Mouse (Mus musculus): Measurements from ENCODE around the gene Slc25a45. TPM values are rescaled to one million over a fixed set of nuclear protein-coding genes. Genes with fewer than 3 reads are reported as not detected.
"Not testable (repeated sequence)": the region's sequence is repeated elsewhere in the genome, so short reads cannot be mapped to it uniquely, and the experiment has no call there.

The Slc25a45 gene
- polyA plus RNA-seq, 1 experiment from 2014 or later: 44.6 TPM

DNA sequence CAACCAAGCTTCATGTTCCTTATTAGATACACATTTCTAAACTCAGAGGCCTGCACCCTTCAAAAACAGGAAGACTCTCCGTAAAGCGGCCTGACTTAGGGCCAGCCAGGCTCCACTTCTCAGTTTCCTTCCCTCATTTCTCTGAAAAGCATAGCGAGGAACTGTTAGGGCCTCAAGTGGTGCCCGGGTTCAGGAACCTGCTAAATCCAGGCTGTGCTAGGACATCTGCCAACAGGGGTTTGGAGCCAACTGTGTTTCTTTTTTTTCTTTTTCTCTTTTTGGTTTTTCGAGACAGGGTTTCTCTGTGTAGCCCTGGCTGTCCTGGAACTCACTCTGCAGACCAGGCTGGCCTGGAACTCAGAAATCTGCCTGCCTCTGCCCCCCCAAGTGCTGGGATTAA is 4.5 kb downstream of the Slc25a45 start:
- WGBS (ENCODE audit: missing documents): 3% methylated on average over 5 of the region's 5 CpGs
- peaks cover 52% of the 10 kb centered on the region for H3K36me3 ChIP-seq (ENCODE audit: inconsistent target)
- peak overlapping the region; percentile 72 for H3K27ac ChIP-seq
- H3K79me2 ChIP-seq (ENCODE audit: inconsistent target): peaks cover 53% of the 10 kb centered on the region
- H3K4me3 ChIP-seq (ENCODE audit: inconsistent target): not testable (repeated sequence)

GRCm38 (mm10) chr19:5883935-5884334 is 6.3 kb downstream of the Slc25a45 start:
- H3K79me2 ChIP-seq (ENCODE audit: inconsistent target): peaks cover 43% of the 10 kb centered on the region
- no peak overlapping the region for H3K27ac ChIP-seq
- H3K36me3 ChIP-seq (ENCODE audit: inconsistent target): peaks cover 52% of the 10 kb centered on the region
- H3K4me3 ChIP-seq (ENCODE audit: inconsistent target): no peak overlapping the region
- 89% methylated on average over 1 of the region's 1 CpGs for WGBS (ENCODE audit: missing documents)

- no peak overlapping the region for H3K4me3 ChIP-seq (ENCODE audit: inconsistent target)
- H3K79me2 ChIP-seq (ENCODE audit: inconsistent target): peaks cover 24% of the 10 kb centered on the region
- H3K27ac ChIP-seq: no peak overlapping the region
- H3K36me3 ChIP-seq (ENCODE audit: inconsistent target): peaks cover 39% of the 10 kb centered on the region
- 78% methylated on average over 4 of the region's 4 CpGs for WGBS (ENCODE audit: missing documents)
These were observed 8.2 kb downstream of the Slc25a45 start for GRCm38 (mm10) chr19:5885838-5886237.

DNA sequence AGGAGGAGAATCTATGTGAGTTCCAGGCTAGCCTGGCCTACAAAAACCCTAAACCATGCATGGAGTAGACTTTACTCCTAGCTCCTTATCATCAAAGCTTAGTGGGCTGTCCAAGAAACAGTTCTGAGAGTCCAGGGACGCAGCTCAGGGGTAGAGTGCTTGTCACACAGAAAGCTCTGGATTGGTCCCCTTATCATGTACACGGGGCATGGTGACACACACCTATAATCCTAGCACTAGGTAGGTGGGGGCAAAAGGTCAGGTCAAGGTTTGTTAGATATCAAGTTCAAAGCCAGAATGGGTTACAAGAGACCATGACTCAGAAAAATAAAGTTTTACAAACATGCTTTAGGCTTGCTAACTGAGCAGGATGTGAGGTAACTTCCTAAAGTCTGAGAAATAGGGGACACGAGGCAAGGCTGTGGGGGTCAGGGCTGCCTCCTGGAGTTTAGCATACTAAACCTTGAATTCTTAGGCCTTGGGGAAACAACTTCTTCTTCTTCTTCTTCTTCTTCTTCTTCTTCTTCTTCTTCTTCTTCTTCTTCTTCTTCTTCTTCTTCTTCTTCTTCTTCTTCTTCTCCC is 9.7 kb downstream of the Slc25a45 start:
- H3K4me3 ChIP-seq (ENCODE audit: inconsistent target): no peak overlapping the region
- peaks cover 19% of the 10 kb centered on the region; the same call in 1 of the 2 replicates for H3K79me2 ChIP-seq (ENCODE audit: inconsistent target)
- 45% methylated on average over 3 of the region's 3 CpGs for WGBS (ENCODE audit: missing documents)
- H3K36me3 ChIP-seq (ENCODE audit: inconsistent target): peaks cover 34% of the 10 kb centered on the region
- H3K27ac ChIP-seq: no peak overlapping the region

DNA sequence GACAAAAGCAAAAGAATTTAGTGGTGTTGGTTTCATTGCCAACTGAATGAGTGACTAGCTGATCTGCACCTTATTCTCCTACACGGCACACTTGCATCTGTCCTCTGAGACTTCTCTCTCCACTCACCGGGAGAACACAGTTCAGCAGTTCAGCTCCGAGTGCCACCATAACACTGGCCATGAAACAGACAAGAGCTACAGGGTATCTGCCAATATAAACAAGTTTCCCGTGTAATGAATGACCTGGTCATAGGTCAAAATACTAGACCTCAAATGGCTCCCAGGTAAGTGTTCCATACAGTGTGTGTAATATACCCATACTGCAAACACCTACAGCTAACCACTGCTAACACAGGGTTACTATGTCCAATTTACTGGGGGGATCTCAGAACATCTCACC is 11.6 kb downstream of the Slc25a45 start:
- no peak overlapping the region for H3K4me3 ChIP-seq (ENCODE audit: inconsistent target)
- 93% methylated on average over 4 of the region's 4 CpGs for WGBS (ENCODE audit: missing documents)
- H3K36me3 ChIP-seq (ENCODE audit: inconsistent target): peaks cover 16% of the 10 kb centered on the region
- no peak overlapping the region for H3K27ac ChIP-seq
- peaks cover under 1% of the 10 kb centered on the region; the same call in 1 of the 2 replicates for H3K79me2 ChIP-seq (ENCODE audit: inconsistent target)

GRCm38 (mm10) chr19:5891521-5892258 is 14.1 kb downstream of the Slc25a45 start:
- Histone ChIP-seq H3K79me2 (ENCODE audit: inconsistent target) (no peaks in the 10 kb centered on the region), H3K27ac (no peak overlapping the region), H3K36me3 (ENCODE audit: inconsistent target) (peaks cover 6% of the 10 kb centered on the region; the same call in 1 of the 2 replicates), H3K4me3 (ENCODE audit: inconsistent target) (no peak overlapping the region)
- 98% methylated on average over 12 of the region's 12 CpGs for WGBS (ENCODE audit: missing documents)

GRCm38 (mm10) chr19:5892262-5892661 is 14.7 kb downstream of the Slc25a45 start:
- Histone ChIP-seq H3K79me2 (ENCODE audit: inconsistent target) (no peaks in the 10 kb centered on the region), H3K36me3 (ENCODE audit: inconsistent target) (peaks cover 8% of the 10 kb centered on the region; the same call in 1 of the 2 replicates), H3K4me3 (ENCODE audit: inconsistent target) (no peak overlapping the region), H3K27ac (no peak overlapping the region)
- WGBS (ENCODE audit: missing documents): 94% methylated on average over 7 of the region's 7 CpGs

DNA sequence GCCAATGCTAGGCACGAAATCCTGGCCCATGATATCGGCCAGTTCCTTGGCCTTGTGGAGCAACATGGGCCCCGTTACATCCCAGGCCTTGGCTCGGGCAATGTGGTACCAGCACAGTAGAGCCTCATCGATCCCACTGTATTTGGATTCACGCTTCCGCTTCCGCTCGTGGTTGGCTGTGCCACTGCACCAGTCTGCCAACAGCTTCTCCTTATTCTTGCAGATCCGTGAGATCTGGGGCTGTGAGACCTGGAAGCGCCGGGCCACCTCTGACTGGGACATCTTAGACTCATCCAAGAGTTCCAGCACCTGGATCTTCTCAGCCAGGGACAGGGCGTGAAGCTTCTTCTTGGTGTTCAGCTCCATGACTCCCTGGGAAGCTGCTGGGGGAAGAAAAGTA is 15.1 kb downstream of the Slc25a45 start:
- WGBS (ENCODE audit: missing documents): 92% methylated on average over 13 of the region's 13 CpGs
- Histone ChIP-seq H3K79me2 (ENCODE audit: inconsistent target) (no peaks in the 10 kb centered on the region), H3K4me3 (ENCODE audit: inconsistent target) (no peak overlapping the region), H3K36me3 (ENCODE audit: inconsistent target) (peaks cover 8% of the 10 kb centered on the region; the same call in 1 of the 2 replicates), H3K27ac (no peak overlapping the region)

- 14% methylated on average over 31 of the region's 31 CpGs for WGBS (ENCODE audit: missing documents)
- no peaks in the 10 kb centered on the region for H3K79me2 ChIP-seq (ENCODE audit: inconsistent target)
- H3K27ac ChIP-seq: no peak overlapping the region
- H3K36me3 ChIP-seq (ENCODE audit: inconsistent target): peaks cover 12% of the 10 kb centered on the region
- H3K4me3 ChIP-seq (ENCODE audit: inconsistent target): no peak overlapping the region; the same call in 1 of the 2 replicates
These were observed 15.8 kb downstream of the Slc25a45 start for GRCm38 (mm10) chr19:5893282-5894001.

DNA sequence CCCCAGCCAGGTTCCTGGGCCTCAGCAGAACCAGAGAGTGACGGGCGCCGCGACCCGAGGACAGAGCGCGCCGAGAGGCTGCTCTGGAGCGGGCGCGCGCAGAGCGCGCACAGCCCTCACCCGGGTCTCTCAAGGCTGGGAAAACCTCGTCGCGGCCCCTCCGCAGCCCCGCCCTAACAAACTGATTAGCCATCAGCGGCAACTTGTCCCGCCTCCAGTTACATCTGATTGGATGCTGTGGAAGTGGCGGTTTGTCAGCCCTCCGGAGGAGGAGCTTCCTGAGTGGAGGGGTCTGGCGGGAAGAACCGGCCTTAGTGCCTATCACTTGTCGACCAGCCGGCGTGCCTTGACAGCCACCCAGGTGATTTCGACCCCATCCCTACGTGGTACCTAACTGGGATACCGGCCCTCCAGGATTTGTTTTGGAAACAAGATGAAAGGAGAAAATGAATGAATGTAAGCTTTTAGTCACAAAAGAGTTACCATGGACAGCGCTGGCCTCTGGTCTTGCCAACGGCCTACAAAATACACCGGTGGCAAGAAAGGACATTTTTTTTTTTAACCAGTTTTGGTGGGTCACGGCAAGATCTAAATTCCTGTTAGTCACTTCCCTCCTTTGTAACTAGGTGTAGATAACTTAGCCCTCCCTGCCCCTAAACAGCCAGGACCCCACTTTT is 16.5 kb downstream of the Slc25a45 start, which contains the start of gene Tigd3:
Gene Tigd3 (minus strand): TSS at position 148 of the 677 bp plus-strand sequence.
- H3K79me2 ChIP-seq (ENCODE audit: inconsistent target): no peaks in the 10 kb centered on the region
- WGBS (ENCODE audit: missing documents): 2% methylated on average over 36 of the region's 36 CpGs
- peak within 1 kb of the TSS; percentile 10; the same call in 1 of the 2 replicates for H3K4me3 ChIP-seq (ENCODE audit: inconsistent target)
- no peak within 1 kb of the TSS for H3K27ac ChIP-seq
- H3K36me3 ChIP-seq (ENCODE audit: inconsistent target): peaks cover 16% of the 10 kb centered on the region

- Histone ChIP-seq H3K4me3 (ENCODE audit: inconsistent target) (no peak overlapping the region), H3K79me2 (ENCODE audit: inconsistent target) (peaks cover 62% of the 10 kb centered on the region), H3K27ac (no peak overlapping the region), H3K36me3 (ENCODE audit: inconsistent target) (peaks cover 50% of the 10 kb centered on the region)
- WGBS (ENCODE audit: missing documents): 92% methylated on average over 3 of the region's 3 CpGs
These were observed 29.7 kb downstream of the Slc25a45 start for GRCm38 (mm10) chr19:5907275-5907674.

DNA sequence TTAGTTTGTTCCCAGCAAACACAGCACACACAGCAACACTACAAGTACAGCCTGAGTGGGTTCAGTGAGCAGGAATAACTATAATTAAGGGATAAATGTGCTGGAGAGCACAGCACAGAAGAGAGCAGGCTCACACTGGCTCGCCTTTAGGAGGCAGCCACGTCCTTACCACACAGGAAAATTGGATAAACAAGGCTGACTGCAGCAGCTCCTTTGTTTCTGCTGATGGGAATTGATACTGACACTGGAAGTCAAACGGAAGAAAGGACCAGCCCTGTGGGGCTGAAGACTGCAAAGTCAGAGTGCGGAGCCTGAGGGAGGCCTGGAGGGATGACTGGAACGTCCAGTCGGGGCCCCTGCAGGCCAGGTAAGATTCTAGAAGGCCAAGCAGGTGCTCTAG is 32.6 kb downstream of the Slc25a45 start:
- Histone ChIP-seq H3K79me2 (ENCODE audit: inconsistent target) (peaks cover 65% of the 10 kb centered on the region), H3K27ac (no peak overlapping the region), H3K4me3 (ENCODE audit: inconsistent target) (no peak overlapping the region), H3K36me3 (ENCODE audit: inconsistent target) (peaks cover 20% of the 10 kb centered on the region)
- WGBS (ENCODE audit: missing documents): 82% methylated on average over 6 of the region's 6 CpGs

- WGBS (ENCODE audit: missing documents): 4% methylated on average over 14 of the region's 14 CpGs
- H3K27ac ChIP-seq: peak overlapping the region; percentile 81
These were observed 34.0 kb downstream of the Slc25a45 start for GRCm38 (mm10) chr19:5911430-5912102.

More at GRCm38 (mm10) chr19:5911430-5912102, 34.0 kb downstream of the Slc25a45 start:
- Histone ChIP-seq H3K36me3 (ENCODE audit: inconsistent target) (peaks cover 7% of the 10 kb centered on the region; the same call in 1 of the 2 replicates), H3K4me3 (ENCODE audit: inconsistent target) (peak overlapping the region; percentile 77), H3K79me2 (ENCODE audit: inconsistent target) (peaks cover 60% of the 10 kb centered on the region)
